Mouse (Mus musculus) neutrophil, adult 5-6 weeks (primary cell): Measurements from ENCODE around the gene Eif6. TPM values are rescaled to one million over a fixed set of nuclear protein-coding genes. Genes with fewer than 3 reads are reported as not detected.

Experiments
- total RNA-seq: library from RNA; stranded (forward); fragments of 200-1000 nt; gene quantifications from 2 replicates; pipeline ENCODE4 v1.2.3, GENCODE M21; 2017

Eif6 gene
- total RNA-seq, 1 experiment from 2014 or later, result 48.3 TPM

Other genes starting within 250 kb of the Eif6 start
- gene Gss, start 234.1 kb downstream of the Eif6 start, total RNA-seq, result 10.9 and 13.5 TPM in 2 replicates
- not detected in 2 replicates for gene Myh7b, start 215.7 kb downstream of the Eif6 start, total RNA-seq
- gene Trpc4ap, start 134.5 kb downstream of the Eif6 start, total RNA-seq, result 163 and 181 TPM in 2 replicates
- gene Edem2, start 97.5 kb downstream of the Eif6 start, total RNA-seq, result 32.8 and 38.7 TPM in 2 replicates
- gene Gm17581, start 91.1 kb downstream of the Eif6 start, total RNA-seq, result not detected in 2 replicates
- gene Procr, start 75.8 kb downstream of the Eif6 start, total RNA-seq, result not detected in 2 replicates
- gene Mmp24, start 51.6 kb downstream of the Eif6 start, total RNA-seq, result not detected in 2 replicates
- gene BC029722, start 7.5 kb downstream of the Eif6 start, total RNA-seq, result 12.4 and 12.7 TPM in 2 replicates
- not detected in 2 replicates for gene Fam83c, start 7.9 kb upstream of the Eif6 start, total RNA-seq
- 20.6 and 23.1 TPM in 2 replicates for gene Uqcc1, start 103.4 kb upstream of the Eif6 start, total RNA-seq
- not detected in 2 replicates for gene Gm15557, start 113.8 kb upstream of the Eif6 start, total RNA-seq
- gene Gdf5, start 118.4 kb upstream of the Eif6 start, total RNA-seq, result not detected in 2 replicates
- gene Cep250, start 129.5 kb upstream of the Eif6 start, total RNA-seq, result 66.2 and 69.1 TPM in 2 replicates
- gene 6430550D23Rik, start 181.1 kb upstream of the Eif6 start, total RNA-seq, result 1.1 and 1.4 TPM in 2 replicates
- 61.0 and 68.6 TPM in 2 replicates for gene Ergic3, start 181.1 kb upstream of the Eif6 start, total RNA-seq
- gene Fer1l4, start 226.0 kb upstream of the Eif6 start, total RNA-seq, result not detected in 2 replicates
- 0.37 and 1.4 TPM in 2 replicates for gene Spag4, start 238.2 kb upstream of the Eif6 start, total RNA-seq